Mouse (Mus musculus) limb, embryonic 11.5 days (tissue): ENCODE data around the gene Cd72. TPM values are rescaled to one million over a fixed set of nuclear protein-coding genes. Genes with fewer than 3 reads are reported as not detected.

Experiments
- ATAC-seq: fragments of 200-750 bp; cut with Nextera tagmentation; 2 replicates; pipeline ENCODE4 v1.8.0; 2017; ENCODE audit warnings: low read depth; ENCODE audit not compliant: insufficient number of reproducible peaks, low FRiP score, low TSS enrichment
- DNase-seq: peaks from one replicate; pipeline ENCODE4 v3.0.0-alpha.2; 2015; ENCODE audit warnings: low spot score
- H3K27ac ChIP-seq: fragments of 300-500 bp; sonication (generic); replicated peaks from 2 replicates; pipeline ENCODE4 v1.5.1; 2014; ENCODE audit warnings: low read depth, mild to moderate bottlenecking, low read length
- H3K27me3 ChIP-seq: fragments of 300-500 bp; sonication (generic); 2 replicates; pipeline ENCODE4 v1.6.1; 2014; ENCODE audit warnings: mild to moderate bottlenecking, low read length, mixed read lengths; ENCODE audit not compliant: control insufficient read depth, insufficient read depth
- H3K36me3 ChIP-seq: fragments of 300-500 bp; sonication (generic); 2 replicates; pipeline ENCODE4 v1.6.1; 2014; ENCODE audit warnings: mild to moderate bottlenecking, low read length, moderate library complexity, mixed read lengths; ENCODE audit not compliant: control insufficient read depth, insufficient read depth
- H3K4me1 ChIP-seq: fragments of 300-500 bp; sonication (generic); 2 replicates; pipeline ENCODE4 v1.6.1; 2014; ENCODE audit warnings: low read length, mixed read lengths; ENCODE audit not compliant: control insufficient read depth, insufficient read depth
- H3K4me2 ChIP-seq: fragments of 300-500 bp; sonication (generic); 2 replicates; pipeline ENCODE4 v1.6.1; 2014; ENCODE audit warnings: low read depth, mild to moderate bottlenecking, moderate library complexity; ENCODE audit not compliant: severe bottlenecking
- H3K4me3 ChIP-seq: fragments of 300-500 bp; sonication (generic); 2 replicates; pipeline ENCODE4 v1.5.1; 2014; ENCODE audit warnings: low read depth, low read length
- H3K9ac ChIP-seq: fragments of 300-500 bp; sonication (generic); 2 replicates; pipeline ENCODE4 v1.6.1; 2014; ENCODE audit warnings: mild to moderate bottlenecking, low read length
- H3K9me3 ChIP-seq: fragments of 300-500 bp; sonication (generic); 2 replicates; pipeline ENCODE4 v1.6.1; 2016; ENCODE audit warnings: low read length; ENCODE audit not compliant: control insufficient read depth
- WGBS: fragments of 180-500 bp; shearing (Covaris S2); extraction: QIAGEN DNeasy Blood & Tissue Kit; methylation state at CpG from one replicate; pipeline ENCODE4 v1.1.7; 2014; 5-methylcytosine and 5-hydroxymethylcytosine counted together
- polyA plus RNA-seq: library from polyadenylated mRNA; unstranded; fragments of >200 nt; fragmentation: Nextera tagmentation; extraction: Ambion mirVana; gene quantifications from 2 replicates; pipeline ENCODE4 v1.2.1, GENCODE M21; 2014

The Cd72 gene
- polyA plus RNA-seq, 1 experiment from 2014 or later = 4.0 TPM

DNA sequence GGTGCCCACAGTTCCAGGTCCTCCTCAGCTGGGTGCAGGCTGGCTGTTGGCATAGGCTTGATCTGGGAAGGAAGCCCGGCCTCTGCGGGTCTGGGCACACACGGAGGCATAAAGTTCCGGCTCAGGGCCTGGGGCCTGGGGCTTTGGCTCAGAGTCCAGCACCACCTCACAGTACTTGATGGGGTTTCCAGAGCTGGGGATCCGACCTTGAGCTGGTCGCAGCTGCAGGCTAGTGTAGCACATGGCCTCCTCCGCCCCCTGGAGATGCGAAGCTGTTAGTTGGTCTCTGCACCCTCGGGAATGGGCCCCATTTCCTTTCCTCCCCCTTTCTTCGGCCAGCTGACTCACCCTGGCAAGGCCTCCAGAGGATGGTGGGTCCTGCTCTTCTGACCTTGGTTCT, 28.2 kb upstream of the Cd72 start:
- 72% methylated on average over 10 of the region's 10 CpGs for WGBS
- no peak overlapping the region for H3K4me3 ChIP-seq
- ATAC-seq = no peak
- H3K27me3 ChIP-seq = no peaks in the 10 kb centered on the region
- H3K9ac ChIP-seq = no peak overlapping the region
- no peak overlapping the region for H3K4me2 ChIP-seq
- DNase-seq = no peak
- no peaks in the 10 kb centered on the region for H3K9me3 ChIP-seq
- H3K36me3 ChIP-seq = no peaks in the 10 kb centered on the region
- H3K27ac ChIP-seq = no peak overlapping the region
- no peaks in the 10 kb centered on the region for H3K4me1 ChIP-seq

DNA sequence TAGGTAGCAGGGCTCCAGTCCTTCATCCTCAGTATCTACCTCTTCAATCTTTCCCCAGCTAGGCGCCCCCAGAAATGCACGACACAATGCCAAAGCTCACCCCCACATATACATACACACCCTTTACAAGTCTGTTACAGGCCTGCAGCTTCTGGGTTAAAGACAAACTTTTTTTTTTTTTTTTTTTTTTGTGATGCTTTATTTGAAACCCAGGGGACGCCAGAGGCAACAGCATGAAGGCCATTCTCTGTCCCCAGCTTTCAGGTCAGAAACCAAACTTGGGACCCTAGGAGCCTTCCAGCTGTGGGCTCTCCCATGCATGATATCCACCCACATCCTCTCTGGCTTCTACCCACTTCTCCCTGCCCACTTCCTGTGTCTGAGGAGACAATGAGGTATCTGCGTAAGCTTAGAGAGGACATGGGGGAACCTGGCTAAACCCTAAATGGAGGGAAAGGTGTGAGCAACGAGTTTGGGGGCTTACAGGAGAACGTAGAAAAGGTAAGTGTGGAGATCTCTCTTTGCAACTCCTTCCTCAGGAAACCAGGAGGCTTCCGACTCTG, 27.5 kb upstream of the Cd72 start:
- Histone ChIP-seq H3K4me3 (no peak overlapping the region), H3K9me3 (no peaks in the 10 kb centered on the region), H3K27me3 (no peaks in the 10 kb centered on the region), H3K9ac (no peak overlapping the region), H3K27ac (no peak overlapping the region), H3K36me3 (no peaks in the 10 kb centered on the region), H3K4me1 (no peaks in the 10 kb centered on the region), H3K4me2 (no peak overlapping the region)
- ATAC-seq = no peak
- DNase-seq = no peak
- 70% methylated on average over 7 of the region's 7 CpGs for WGBS

DNA sequence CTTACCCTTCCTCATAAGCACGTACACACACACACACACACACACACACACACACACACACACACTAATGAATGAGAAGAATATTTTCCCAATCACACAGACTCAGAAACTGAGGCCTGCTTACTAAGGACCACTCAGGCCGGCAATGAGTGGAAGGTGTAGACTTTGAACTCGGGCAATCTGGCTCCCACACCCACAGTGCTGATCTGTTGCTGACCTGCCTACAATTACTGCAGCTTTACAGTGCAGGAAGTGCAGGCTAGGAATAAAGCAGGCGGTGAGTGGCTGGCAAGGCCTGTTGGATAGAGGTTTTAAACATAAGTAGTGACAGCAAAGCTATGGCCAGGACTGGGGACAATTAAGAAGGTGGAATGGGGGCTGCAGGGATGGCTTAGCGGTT, 26.6 kb upstream of the Cd72 start:
- Histone ChIP-seq H3K4me2 (no peak overlapping the region), H3K4me3 (no peak overlapping the region), H3K27ac (no peak overlapping the region), H3K4me1 (no peaks in the 10 kb centered on the region), H3K36me3 (no peaks in the 10 kb centered on the region), H3K9me3 (no peaks in the 10 kb centered on the region), H3K9ac (no peak overlapping the region), H3K27me3 (no peaks in the 10 kb centered on the region)
- no peak for DNase-seq
- no peak for ATAC-seq
- WGBS = 83% methylated on average over 5 of the region's 5 CpGs

DNA sequence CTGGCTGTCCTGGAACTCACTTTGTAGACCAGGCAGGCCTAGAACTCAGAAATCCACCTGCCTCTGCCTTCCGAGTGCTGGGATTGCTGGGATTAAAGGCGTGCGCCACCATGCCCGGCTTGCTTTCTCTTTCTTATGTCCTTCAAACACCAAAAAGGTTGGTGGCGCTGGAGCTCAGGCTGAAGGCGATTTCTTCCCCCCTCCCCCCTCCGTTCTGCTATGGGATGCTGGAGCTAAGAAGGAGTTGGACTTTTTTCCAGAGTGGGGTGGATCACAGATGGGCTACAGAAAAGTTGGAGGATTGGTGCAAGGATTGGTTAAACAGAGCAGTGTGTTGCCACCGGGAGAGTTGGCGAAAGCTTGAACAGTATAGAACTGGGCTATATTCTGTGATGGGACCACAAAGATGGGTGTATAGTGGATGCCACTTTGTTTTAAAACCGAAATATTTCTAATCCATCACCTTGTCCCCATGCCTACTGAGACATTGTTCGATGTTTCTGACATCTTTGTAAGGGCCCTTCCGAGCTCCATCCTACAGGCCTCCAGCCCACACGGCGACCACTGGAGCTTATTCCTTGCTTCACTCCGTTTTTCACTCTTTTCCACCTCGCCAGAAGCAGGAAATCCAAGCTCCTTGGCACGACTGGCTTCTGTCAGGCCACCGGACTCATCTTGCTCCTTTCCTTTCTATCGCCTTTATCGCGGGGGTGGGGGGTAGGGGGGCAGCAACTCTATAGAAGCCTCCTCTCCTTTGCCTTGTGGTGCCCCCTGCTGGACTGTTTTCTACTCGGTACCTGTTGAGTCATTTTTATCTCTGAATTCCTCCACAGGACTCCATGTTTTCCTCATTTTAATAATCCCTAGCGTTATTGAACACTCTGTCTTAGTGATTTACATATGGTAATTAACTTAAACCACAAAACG, 24.7 kb upstream of the Cd72 start:
- no peaks in the 10 kb centered on the region for H3K27me3 ChIP-seq
- H3K4me2 ChIP-seq = no peak overlapping the region
- no peak overlapping the region for H3K4me3 ChIP-seq
- no peaks in the 10 kb centered on the region for H3K9me3 ChIP-seq
- H3K9ac ChIP-seq = peak overlapping the region; percentile 27; the same call in 1 of the 2 replicates
- no peaks in the 10 kb centered on the region for H3K36me3 ChIP-seq
- H3K4me1 ChIP-seq = no peaks in the 10 kb centered on the region
- ATAC-seq (no peak), DNase-seq (peak; percentile 79)
- no peak overlapping the region for H3K27ac ChIP-seq
- 46% methylated on average over 24 of the region's 24 CpGs for WGBS

DNA sequence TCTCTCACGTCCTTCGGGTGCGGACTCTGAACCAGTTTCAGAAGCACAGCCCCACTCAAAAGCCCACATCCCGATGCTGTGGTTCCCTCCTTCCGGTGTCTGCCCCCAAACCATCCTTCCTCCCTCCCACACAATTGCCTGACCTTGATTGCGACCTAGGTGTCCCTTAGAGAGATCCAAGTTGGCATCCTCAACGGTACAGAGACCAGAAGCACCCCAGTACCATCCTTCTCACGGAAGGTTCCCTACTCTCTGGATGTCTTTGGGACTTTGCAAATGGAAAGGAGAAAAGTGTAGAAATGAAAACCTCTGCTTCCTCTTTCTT, 24.1 kb upstream of the Cd72 start:
- Histone ChIP-seq H3K4me3 (no peak overlapping the region), H3K36me3 (no peaks in the 10 kb centered on the region), H3K4me2 (peak overlapping the region; percentile 11; the same call in 1 of the 2 replicates), H3K9me3 (no peaks in the 10 kb centered on the region), H3K27ac (no peak overlapping the region), H3K27me3 (no peaks in the 10 kb centered on the region), H3K4me1 (no peaks in the 10 kb centered on the region), H3K9ac (no peak overlapping the region)
- ATAC-seq = no peak
- WGBS = 53% methylated on average over 8 of the region's 8 CpGs
- DNase-seq = no peak

DNA sequence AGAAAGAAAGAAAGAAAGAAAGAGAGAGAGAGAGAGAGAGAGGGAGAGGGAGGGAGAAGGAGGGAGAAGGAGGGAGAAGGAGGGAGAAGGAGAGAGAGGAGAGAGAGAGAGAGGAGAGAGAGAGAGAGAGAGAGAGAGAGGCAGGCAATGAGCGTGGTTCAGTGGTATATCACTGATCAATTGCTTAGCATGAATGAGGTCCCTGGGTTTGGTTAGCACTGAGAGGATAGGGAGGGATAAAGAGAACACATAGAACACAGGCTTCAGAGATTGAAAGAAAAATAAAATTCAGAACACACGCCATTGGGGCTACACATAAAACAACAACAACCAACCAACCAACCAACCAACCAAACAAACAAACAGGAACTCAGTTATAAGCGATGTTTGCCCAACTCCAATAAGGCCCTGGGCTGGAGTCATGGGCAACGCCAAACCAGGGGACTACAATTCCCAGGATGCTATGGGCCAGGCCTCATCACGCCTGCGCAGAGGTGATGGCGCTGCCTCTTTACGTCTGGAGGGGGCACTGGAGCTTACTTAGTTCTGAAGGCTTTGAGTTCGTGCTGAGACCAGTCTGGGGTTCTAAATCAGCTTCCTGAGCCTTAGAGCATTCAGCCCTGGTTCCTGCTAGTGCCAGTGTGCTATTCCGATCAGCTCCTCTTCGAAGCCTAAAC, 23.6 kb upstream of the Cd72 start:
- WGBS = 21% methylated on average over 11 of the region's 11 CpGs
- no peak overlapping the region for H3K9ac ChIP-seq

DNA sequence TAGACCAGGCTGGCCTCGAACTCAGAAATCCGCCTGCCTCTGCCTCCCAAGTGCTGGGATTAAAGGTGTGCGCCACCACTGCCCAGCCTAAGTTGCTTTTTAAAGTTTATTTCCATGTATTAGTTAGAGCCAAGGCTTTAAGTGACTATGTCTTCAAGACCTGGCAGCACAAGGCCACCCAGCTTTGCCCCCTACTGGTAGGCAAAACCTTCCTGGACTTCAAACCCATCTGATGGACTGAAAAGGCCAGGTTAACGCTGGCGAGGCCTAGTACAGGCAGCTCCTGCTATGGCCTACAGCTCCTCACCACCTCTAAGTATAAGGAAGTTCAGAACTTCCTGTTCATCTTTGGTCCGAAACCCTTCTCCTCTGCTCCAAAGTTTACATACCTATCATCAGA, 22.2 kb upstream of the Cd72 start:
- WGBS = 87% methylated on average over 6 of the region's 6 CpGs
- no peaks in the 10 kb centered on the region for H3K36me3 ChIP-seq

More for the DNA sequence above, 23.6 kb upstream of the Cd72 start:
- Histone ChIP-seq H3K4me1 (no peaks in the 10 kb centered on the region), H3K4me3 (no peak overlapping the region), H3K27me3 (no peaks in the 10 kb centered on the region), H3K36me3 (no peaks in the 10 kb centered on the region), H3K9me3 (no peaks in the 10 kb centered on the region), H3K27ac (no peak overlapping the region), H3K4me2 (peak overlapping the region; percentile 11; the same call in 1 of the 2 replicates)
- peak; percentile 78 for ATAC-seq
- peak; percentile 85 for DNase-seq

DNA sequence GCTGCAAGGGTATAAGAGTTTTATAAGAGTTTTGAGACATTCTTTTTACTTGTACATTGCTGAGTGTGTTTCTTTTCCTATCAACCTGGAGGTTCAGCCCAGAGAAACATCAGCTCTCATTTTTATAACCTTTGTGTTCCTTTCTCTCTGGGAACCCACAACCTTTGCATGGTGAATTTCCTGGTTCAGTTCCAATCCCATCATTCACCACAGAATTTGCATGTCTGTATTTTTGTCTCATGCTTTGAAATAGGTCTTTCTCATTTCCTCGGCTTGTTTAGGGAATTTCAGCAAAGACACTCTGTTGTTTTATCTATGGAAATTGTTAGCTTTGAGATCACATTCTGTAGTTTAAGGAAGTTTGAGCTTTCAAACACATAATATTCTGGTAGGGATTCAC, 19.2 kb upstream of the Cd72 start:
- Histone ChIP-seq H3K4me1 (no peaks in the 10 kb centered on the region), H3K27me3 (no peaks in the 10 kb centered on the region), H3K4me2 (no peak overlapping the region), H3K36me3 (no peaks in the 10 kb centered on the region), H3K9me3 (no peaks in the 10 kb centered on the region), H3K27ac (no peak overlapping the region), H3K9ac (no peak overlapping the region), H3K4me3 (no peak overlapping the region)
- ATAC-seq (no peak), DNase-seq (no peak)
- 84% methylated on average over 1 of the region's 1 CpGs for WGBS

More for the DNA sequence above, 22.2 kb upstream of the Cd72 start:
- H3K9me3 ChIP-seq = no peaks in the 10 kb centered on the region
- ATAC-seq = no peak
- H3K4me1 ChIP-seq = no peaks in the 10 kb centered on the region
- H3K4me2 ChIP-seq = no peak overlapping the region
- H3K27me3 ChIP-seq = no peaks in the 10 kb centered on the region
- H3K4me3 ChIP-seq = no peak overlapping the region
- H3K9ac ChIP-seq = no peak overlapping the region
- DNase-seq = no peak
- H3K27ac ChIP-seq = no peak overlapping the region
